Comparison of ENCODE assay signal across 8 mouse cellular contexts in the genomic region with DNA sequence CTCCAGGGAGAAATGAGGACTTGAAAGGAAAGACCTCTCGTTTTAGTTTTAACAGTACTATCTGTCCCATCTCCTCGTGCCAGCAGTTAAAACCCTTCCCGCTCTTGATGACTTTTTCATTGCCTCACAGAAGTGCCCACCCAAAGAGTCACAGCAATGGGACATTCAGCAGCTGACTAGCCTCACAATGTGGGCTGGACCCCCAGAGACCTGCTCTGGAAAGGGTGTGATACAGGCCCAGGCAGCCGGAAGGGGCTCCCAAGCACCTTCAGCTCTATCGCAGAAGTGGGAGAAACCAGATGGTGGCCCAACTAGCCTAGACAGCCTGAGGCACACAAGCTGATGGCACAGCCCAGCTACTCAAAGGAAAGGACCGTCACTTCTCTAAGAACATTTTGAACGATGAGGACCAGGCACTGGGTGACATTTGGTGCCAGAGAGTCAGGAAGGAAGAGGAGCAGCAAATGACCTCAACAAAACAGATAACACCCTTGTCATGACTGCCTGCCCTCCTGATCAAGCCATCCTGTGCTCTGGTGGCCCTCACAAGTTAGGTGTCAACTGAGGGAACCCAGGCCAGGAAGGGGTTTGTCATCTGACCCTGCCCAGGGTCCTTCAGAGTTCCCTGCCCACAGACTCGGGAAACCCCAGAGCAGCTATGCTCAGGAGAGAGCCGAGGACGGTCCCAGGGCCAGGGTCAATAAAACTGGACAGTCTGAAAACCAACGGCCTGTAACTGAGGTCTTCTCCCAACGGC. TPM values are rescaled to one million over a fixed set of nuclear protein-coding genes. Genes with fewer than 3 reads are reported as not detected.
DNase-seq lines count a peak whose midpoint lies in the region; ATAC-seq and TF ChIP-seq lines count a peak whose summit lies in the region.

No protein-coding gene starts in this region.

- peak overlapping the region; percentile 90 to 96 for H3K4me3 ChIP-seq in heart, embryonic 14.5 days (ENCODE audit: control insufficient read depth in 1 of 2, insufficient read depth in 1 of 2, low read depth in 1 of 2, low read length in 2 of 2)
- H3K4me3 ChIP-seq in bone marrow, adult 2 months (replicated peaks; ENCODE audit: control insufficient read depth, low read depth, low read length): peak overlapping the region; percentile 89
- peak overlapping the region; percentile 97 for H3K4me3 ChIP-seq in macrophage (ENCODE audit: inconsistent target)

- H3K27me3 ChIP-seq in heart, embryonic 14.5 days (ENCODE audit: control insufficient read depth, insufficient read depth, low read length): no peaks in the 10 kb centered on the region

- no peak for DNase-seq in heart, postnatal 10 days
- peak; percentile 50 for DNase-seq in induced T-regulatory cell, adult 2 months (ENCODE audit: low read depth)
- no peak for DNase-seq in right cerebral cortex, postnatal 25 days
- DNase-seq in cerebellum, adult 9-10 months: no peak
- DNase-seq in urinary bladder, adult 18-20 months (ENCODE audit: low spot score in 2 of 2): no peak

- 23% methylated on average over 12 of the region's 12 CpGs for WGBS in heart, embryonic 14.5 days
- WGBS in bone marrow, adult 2 months: 6% methylated on average over 12 of the region's 12 CpGs
- WGBS in macrophage (ENCODE audit: missing documents): 6% methylated on average over 12 of the region's 12 CpGs

- no peaks in the 10 kb centered on the region for H3K9me3 ChIP-seq in heart, embryonic 14.5 days (ENCODE audit: control insufficient read depth, low read length)

- peaks cover 58% of the 10 kb centered on the region for H3K79me2 ChIP-seq in macrophage (ENCODE audit: inconsistent target)

- no peak for TF ChIP-seq POLR2A in bone marrow, adult 2 months (IDR thresholded peaks at IDR 0.05; ENCODE audit: borderline replicate concordance, control insufficient read depth, low read depth, low read length)

- peak overlapping the region; percentile 86 for H3K9ac ChIP-seq in heart, embryonic 14.5 days (ENCODE audit: low read length)

- ATAC-seq in heart, embryonic 14.5 days (ENCODE audit: insufficient number of reproducible peaks, insufficient read depth, low FRiP score, low read depth): no peak

- peaks cover 43 to 44% of the 10 kb centered on the region in 2 experiments for H3K4me1 ChIP-seq in heart, embryonic 14.5 days (ENCODE audit: control insufficient read depth in 2 of 2, insufficient read depth in 2 of 2, low read length in 2 of 2)
- peaks cover 8% of the 10 kb centered on the region for H3K4me1 ChIP-seq in bone marrow, adult 2 months (ENCODE audit: control insufficient read depth, insufficient read depth, low read length)

- H3K27ac ChIP-seq in heart, embryonic 14.5 days (replicated peaks in 1 of 2; ENCODE audit: control insufficient read depth in 1 of 2, insufficient read depth in 1 of 2, low read depth in 2 of 2, low read length in 2 of 2): peak overlapping the region; percentile 67 to 87
- peak overlapping the region; percentile 98 for H3K27ac ChIP-seq in bone marrow, adult 2 months (ENCODE audit: control insufficient read depth, insufficient read depth, low read depth, low read length, poor library complexity)
- H3K27ac ChIP-seq in macrophage: peak overlapping the region; percentile 99

- peak overlapping the region; percentile 80 for H3K4me2 ChIP-seq in heart, embryonic 14.5 days (ENCODE audit: low read length)

- intact Hi-C loops in heart, postnatal 10 days (cut with DNase I): no loop called here

- TF ChIP-seq CTCF in bone marrow, adult 2 months (IDR thresholded peaks at IDR 0.05; ENCODE audit: control insufficient read depth, insufficient read depth, low read length): no peak

- 0 out of 2 replicates have a peak, but pooled peaks cover 4% of the 10 kb centered on the region for H3K36me3 ChIP-seq in heart, embryonic 14.5 days (ENCODE audit: control insufficient read depth, insufficient read depth, low read length)
- no peaks in the 10 kb centered on the region; the same call in 1 of the 2 replicates for H3K36me3 ChIP-seq in macrophage (ENCODE audit: inconsistent target)

RNA-seq across cellular contexts. Expression of a gene that starts 2.3 kb away (rescaled TPM):
- 16.5 and 18.1 TPM in 2 replicates for polyA plus RNA-seq in heart, embryonic 14.5 days (2014; fragmentation: Nextera tagmentation; extraction: Ambion mirVana)
- total RNA-seq in heart, postnatal 10 days (2021): 10 to 100 TPM; 38.2 to 38.7 TPM
- 17.1 and 36.8 TPM in 2 replicates for polyA plus RNA-seq in bone marrow, adult 2 months (2011; ENCODE audit: insufficient read depth, insufficient read length, low replicate concordance, missing spikeins)
- total RNA-seq in macrophage (2018; cell fraction: chromatin; rRNA removed): 100 to 1,000 TPM in 1 of 26 experiments, 10 to 100 TPM in 25; 32.2 to 111 (median 70.7) TPM
- total RNA-seq in macrophage (2018; cell fraction: cytosol; rRNA removed): 10 to 100 TPM; 29.7 to 65.3 (median 45.4) TPM
- total RNA-seq in macrophage (2018; cell fraction: nucleus; rRNA removed): 100 to 1,000 TPM in 4 of 26 experiments, 10 to 100 TPM in 22; 39.5 to 128 (median 64.9) TPM
- polyA plus RNA-seq in macrophage (2018): 36.0 to 49.5 TPM (median 47.2 TPM) in 3 replicates

RNA-seq across cellular contexts. Expression of a gene that starts 13.6 kb away (rescaled TPM):
- 10.8 and 11.5 TPM in 2 replicates for polyA plus RNA-seq in heart, embryonic 14.5 days (2014; fragmentation: Nextera tagmentation; extraction: Ambion mirVana)
- 10 to 100 TPM; 13.3 to 15.2 TPM for total RNA-seq in heart, postnatal 10 days (2021)
- polyA plus RNA-seq in bone marrow, adult 2 months (2011; ENCODE audit: insufficient read depth, insufficient read length, low replicate concordance, missing spikeins): 2.6 and 6.7 TPM in 2 replicates
- 10 to 100 TPM in 6 of 26 experiments, 1 to 10 TPM in 20; 2.0 to 20.7 (median 7.2) TPM for total RNA-seq in macrophage (2018; cell fraction: chromatin; rRNA removed)
- 1 to 10 TPM; 1.7 to 6.5 (median 3.9) TPM for total RNA-seq in macrophage (2018; cell fraction: cytosol; rRNA removed)
- 10 to 100 TPM in 4 of 26 experiments, 1 to 10 TPM in 22; 2.3 to 11.9 (median 6.9) TPM for total RNA-seq in macrophage (2018; cell fraction: nucleus; rRNA removed)
- polyA plus RNA-seq in macrophage (2018): 0.86 to 5.2 TPM (median 3.8 TPM) in 3 replicates
